Mouse (Mus musculus) testis, postnatal 14 days (tissue): Measurements from ENCODE around the gene Fam78b.
A peak's percentile ranks its signal among the peaks of the same experiment; 100 is the strongest.

Experiments
- DNase-seq: peaks from one replicate; pipeline ENCODE4 v3.0.0; 2021; ENCODE audit warnings: low spot score

Gene Fam78b

DNA sequence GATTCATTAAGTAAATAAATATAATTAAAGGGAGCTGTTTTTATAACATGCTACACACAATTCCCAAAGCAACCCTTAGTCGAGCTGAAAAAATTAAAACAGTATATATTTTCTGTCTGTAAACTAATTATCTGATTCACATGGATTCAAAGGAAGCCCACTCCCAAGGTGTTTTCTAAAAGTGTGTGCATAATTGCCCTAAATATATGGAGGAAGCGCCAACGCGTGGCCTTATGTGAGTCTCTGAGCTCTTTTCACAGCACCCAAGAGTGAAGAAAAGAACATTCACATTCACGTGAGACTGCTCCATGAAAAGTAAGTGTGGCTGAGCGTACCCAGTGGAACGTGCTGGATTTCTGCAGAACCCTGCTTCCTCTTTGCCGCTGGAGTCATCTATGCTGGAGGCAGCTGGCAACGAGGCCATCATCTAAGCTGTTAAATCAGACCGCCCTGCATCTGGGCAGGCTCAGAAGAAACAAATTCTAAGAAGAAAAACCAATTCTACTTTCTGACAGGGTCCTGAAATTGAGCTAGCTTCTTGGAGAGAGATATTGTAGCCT, 93.5 kb downstream of the Fam78b start:
- DNase-seq, result no peak

DNA sequence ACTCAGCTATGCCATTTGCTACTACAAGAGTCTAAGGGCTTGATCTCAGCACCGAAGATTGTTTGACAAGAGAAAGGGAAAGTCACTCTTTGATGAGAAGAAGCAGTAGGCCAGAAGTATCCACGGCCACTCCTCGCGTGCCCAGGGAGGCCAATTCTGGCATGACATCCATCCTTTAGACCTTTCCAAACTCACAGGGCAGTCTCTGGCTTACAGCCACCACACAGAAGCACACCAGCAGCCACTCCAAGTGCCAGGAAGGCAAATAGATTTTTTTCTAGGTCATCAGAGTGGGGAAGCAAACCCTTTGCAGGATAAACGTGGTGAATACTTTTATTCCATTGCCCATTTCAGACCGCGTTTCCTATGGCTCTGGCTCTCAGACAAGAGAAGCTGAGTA, 97.5 kb downstream of the Fam78b start:
- DNase-seq, result no peak

DNA sequence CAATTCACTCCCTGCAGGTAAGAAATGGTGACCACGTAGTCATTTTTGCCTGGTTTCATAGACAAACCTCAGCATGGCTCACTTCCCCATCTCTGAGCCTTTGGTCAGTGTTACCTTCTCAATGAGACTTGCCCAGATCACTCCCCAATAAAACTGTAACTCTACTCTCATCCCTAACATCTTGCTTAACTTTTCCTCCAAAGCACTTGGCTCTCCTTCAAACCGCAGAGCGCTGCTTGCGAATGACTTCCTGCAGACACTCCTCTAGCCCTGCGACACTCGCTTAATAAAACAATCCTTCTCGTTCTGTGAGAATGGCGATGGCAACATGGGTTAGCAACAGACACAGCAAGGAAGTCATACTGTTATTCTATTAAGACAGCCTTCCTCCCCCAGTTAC, 100.8 kb downstream of the Fam78b start:
- no peak for DNase-seq

DNA sequence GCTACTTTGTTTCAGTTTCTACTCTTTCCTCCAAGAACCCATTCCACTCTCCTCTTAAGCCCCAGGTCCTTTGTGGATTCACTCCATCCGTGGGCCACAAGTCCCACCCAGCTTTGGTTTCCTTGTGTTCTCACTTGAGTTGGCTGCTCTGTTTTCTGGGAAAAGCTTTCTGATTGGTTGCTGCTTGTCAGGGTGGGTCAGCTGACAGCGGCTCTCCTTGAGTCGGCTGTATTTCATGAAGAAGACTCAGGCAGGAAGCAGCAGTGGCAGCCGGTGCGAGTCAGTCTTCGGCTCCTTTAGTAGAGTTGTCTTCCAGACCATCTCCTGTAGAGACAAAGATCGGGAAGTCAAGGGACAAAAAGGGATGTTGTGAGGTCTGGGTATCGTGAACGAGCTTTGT, 101.3 kb downstream of the Fam78b start:
- DNase-seq, result peak; percentile 14

DNA sequence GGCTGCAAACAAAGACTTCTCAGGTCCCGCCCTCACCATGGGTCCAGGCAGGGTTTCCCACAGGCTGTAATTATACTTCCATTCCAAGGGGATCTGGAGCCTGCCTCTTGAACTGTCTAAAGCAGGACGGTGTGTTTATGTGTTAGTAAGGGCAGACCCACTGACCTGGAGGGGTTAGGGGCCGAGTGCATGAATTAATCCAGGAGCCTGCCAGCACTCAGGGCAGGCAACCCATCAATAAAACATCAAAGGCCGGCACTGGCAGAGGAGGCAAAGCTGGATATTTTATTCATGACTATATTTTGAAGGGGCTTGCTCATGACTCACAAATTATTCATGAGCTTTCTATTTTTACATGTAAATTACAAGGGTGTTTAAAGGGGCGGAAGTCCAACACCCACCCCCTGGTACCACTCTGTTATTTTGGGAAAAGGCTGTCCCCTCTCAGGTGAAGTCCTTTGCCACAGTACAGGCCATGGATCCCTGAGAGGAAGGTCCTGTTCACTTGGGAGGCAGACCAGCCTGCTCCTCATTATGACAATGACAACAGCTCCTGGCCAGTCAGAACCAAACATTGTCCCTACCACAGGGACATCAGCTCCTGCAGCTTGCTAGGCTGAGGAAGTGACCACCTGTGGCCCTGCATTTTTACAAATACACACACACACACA, 103.9 kb downstream of the Fam78b start:
- DNase-seq, result no peak

DNA sequence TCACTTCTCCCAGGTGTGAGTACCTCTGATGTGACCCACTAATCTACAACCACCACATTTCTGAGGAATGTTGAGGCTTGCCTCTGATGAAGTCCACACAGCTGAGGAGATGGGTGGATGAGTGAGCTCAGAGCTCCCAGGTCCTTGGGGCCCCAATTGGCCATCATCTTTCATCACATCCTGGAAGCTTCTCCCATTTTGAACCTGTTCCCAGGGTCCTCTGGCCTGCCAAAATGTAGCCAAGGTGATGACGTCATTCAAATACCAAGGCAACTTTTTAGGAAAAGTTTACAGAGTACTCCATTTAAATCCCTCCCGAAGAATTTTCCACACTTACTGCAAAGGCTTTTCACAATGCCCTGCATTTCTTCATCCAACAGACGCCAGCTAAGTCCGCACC, 104.7 kb downstream of the Fam78b start:
- DNase-seq, result no peak

DNA sequence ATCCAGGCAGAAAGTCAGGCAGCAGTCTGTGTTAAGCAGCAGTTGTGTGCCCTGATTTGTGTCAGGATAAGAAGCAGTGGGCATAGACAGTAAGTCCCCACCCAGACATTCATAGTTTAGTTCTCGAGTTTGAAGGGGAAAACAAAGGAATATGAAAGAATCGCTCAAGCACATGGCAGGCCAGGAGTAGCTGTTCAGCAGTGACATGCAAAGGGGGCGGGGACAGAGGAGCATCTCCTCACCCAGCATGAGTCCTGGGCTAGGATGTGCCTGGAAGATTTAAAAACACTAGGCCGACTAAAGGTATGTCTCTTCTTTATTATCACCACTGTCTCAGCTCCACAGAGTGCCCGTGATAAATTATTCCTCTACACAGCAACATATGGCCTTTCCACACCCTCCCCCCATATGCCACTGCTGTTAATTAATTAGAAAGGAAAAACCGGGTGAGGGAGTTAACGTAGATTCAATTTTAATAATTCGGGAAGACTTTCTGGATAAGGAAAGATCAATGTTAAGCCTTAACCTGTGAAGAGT, 107.8 kb downstream of the Fam78b start:
- DNase-seq, result no peak

DNA sequence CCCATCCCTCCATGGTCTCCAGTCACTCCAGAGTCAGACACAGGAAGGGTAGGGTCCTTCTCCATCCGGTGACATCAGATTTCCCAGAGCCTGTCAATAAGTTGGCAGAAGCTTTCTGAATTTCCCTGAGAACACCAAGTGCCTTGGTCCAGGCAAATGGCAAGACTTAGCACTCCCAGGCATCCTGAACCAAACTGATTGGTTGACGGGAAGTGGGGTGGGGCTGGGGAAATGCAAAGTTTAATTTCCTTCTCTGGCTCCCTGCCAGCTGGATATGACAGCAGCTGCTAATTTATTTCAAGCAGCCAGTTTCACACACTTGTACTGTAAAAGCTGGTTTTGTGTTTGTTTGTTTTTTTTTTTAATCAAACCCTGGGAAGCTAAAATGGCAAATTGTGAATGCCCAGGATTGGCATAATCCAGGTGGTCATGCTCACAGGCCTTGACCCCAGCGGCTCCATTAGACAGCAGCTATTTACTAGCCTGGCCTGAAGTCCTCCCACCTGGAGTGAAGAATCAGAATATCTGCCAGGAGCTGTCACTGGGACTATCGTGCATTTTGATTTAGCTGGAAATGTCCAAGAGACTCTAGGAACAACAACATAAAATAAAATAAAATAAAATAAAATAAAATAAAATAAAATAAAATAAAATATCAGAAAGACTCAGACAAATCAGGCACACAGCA, 113.3 kb downstream of the Fam78b start:
- no peak for DNase-seq

DNA sequence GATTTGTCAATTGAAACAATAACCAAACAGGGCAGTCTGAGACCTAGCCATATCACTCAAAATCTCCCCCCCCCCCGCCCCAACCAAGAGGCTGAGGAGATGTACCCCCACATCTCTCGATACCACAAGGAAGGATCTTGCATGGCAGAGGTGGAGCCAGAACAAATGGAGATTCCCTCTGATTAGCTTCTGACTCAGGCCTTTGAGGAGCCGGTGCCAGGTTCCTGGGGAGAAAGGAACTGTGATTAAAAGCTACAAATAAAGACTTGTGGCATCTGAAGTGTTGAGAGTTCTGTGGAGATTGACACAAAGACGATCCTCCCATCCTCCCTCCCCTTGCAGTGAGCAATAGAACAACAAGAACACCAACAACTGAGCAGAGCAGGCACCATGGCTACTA, 113.9 kb downstream of the Fam78b start:
- DNase-seq, result no peak

DNA sequence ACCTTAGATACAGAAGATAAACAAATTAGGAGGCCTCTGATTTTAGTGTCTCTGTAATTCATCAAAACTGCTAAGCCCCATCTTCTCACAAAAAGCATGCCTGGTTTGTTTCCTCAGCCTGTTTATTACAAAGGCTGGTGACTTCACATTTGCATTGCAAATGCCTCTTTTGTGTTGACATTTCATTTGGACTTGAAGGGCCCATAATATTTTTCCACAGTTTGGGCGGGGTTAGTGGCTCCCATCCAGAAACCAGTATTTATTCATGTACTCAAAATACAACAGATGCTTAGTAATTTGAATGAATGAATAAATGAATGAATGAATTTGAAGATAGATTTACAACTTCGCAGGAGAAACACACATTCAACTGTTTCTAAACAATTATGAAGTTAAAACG, 115.5 kb downstream of the Fam78b start:
- no peak for DNase-seq

DNA sequence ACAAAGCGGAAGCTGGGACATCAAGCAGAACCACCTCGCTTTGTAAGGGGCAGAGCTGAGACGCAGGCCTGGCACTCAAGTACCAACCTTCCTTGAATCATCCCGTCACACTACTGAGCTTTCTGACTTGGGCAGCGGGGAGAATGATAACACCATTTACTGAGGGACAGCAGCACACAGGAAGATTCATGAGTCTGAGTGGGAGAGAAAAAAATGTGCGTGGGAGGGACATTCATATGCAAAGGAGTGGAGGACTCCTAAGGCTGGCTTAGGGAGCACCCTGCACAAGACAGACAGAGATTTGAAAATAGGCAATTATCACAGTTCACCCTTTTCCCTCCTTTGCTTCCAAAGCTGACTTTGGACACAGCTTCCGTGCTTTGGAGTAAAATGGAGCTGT, 117.8 kb downstream of the Fam78b start:
- no peak for DNase-seq

DNA sequence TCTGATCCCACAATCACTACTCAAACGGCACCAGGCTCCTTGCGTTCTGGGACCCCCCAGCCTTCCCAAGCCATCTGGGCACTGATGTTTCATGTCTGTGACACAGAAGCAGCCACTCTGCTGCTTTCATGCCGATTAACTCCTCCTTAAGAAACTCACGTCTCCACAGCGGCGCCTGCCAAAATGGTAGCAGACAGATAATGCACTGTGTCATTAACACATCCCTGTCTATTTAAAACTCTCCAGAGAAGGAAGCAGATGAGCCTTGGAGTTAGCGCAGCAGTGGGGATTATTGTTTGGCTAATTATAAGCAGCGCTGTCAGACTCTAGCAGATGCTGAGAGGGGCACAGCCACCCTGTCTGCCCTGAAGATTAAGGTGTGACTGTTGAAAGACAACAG, 118.2 kb downstream of the Fam78b start:
- DNase-seq, result no peak

DNA sequence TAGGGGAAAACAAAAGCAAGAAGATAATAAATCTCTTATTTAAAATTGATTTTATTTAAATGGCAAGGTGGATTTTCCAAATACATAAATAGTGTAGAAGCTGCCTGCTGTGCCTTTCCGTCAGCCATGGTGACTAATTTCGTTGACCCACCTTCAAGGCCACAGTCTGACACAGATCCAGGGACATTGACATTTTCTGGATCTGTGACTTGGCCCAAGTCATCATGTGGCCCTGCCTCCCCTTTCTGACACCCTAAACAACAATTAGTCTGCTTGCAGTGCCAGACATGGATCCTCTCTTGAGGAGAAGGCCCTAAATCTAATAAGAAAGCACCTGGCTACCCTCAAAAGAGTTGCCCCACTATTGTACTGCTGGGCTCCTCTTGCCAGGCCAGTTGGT, 121.2 kb downstream of the Fam78b start:
- DNase-seq, result no peak

DNA sequence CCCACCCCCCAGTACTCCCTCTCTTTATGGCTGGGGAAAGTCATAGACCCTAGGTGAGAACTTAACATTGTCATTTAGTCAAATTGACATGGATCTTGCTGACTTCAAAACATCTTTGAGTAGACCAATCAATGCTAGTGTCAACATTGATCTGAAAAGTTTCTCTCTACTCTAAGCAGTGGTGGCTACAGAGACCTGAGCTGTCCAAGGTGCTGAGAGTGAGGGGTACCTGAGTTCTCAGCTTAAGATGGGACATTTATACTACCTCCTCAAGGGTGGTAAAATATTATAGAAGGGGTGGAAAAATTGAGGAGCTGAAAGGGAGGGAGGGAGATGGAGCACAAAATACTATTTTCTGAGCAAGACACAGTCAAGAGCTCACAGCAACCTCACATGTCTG, 122.3 kb downstream of the Fam78b start:
- DNase-seq, result no peak

DNA sequence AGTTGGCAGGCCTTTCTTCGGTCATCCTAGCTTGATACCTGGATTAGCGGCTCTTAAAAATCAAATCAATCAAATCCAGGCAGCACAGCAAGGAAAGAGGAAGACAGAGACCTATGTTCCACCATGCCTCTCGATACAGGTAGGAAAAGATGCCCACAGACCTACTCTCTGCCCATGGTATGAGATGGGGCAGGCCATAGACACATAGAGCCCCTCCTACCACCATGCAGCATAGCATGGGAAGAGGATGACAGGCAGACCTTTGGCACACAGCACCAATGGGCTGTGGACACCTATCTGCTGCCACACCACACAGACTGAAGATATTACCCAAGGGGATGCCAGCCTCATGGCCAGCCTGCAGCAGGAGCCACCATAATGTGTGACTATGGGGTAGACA, 124.7 kb downstream of the Fam78b start:
- no peak for DNase-seq

DNA sequence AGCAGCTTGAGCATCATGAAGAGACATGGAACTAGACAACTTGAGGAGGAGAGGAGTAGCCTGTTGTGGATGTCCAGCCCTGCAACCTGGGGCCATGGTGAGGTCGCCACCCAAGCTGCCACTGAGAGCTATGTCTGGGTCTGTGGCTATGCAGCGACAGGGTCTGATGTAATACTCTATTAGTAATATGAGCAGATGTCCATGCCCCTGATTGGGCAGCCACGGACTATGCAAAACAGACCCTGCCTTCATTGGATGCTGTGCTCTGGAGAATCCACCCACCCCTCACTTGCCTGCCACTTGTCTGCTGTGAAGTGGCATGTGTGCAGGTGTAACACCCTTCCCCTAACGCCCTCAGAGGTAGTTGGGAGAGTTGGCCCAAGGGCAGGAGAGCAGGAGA, 125.1 kb downstream of the Fam78b start:
- DNase-seq, result no peak

DNA sequence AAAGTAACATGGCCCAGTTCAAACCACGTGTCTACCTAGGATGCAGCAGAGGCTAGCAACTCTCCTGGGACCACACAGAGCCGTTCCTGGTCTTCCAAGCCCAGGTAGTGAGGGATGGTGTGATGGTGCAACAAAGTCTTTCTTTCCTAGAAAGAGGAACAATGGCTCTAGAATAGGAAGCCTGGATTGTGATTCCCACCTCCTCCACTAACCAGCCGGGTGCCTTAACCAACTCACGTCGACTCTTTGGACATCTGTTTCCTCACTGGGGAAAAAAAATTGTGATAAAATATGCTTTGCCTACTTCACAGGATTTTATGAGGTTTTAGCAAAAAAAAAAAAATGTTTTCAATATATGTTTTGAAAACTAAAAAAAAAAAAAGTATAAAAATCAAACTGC, 134.5 kb downstream of the Fam78b start:
- no peak for DNase-seq
